Mouse (Mus musculus) midbrain, embryonic 13.5 days (tissue): ENCODE results near the gene Sh3bp5. TPM values are rescaled to one million over a fixed set of nuclear protein-coding genes. Genes with fewer than 3 reads are reported as not detected.

Experiments
- ATAC-seq: fragments of 200-750 bp; cut with Nextera tagmentation; 2 replicates; pipeline ENCODE4 v1.8.0; 2017; ENCODE audit warnings: mild to moderate bottlenecking, moderate TSS enrichment, moderate library complexity
- H3K27ac ChIP-seq: fragments of 300-500 bp; sonication (generic); 2 replicates; pipeline ENCODE4 v1.5.1; 2015; ENCODE audit warnings: inconsistent platforms, mild to moderate bottlenecking, moderate library complexity
- H3K27me3 ChIP-seq: fragments of 300-500 bp; sonication (generic); 2 replicates; pipeline ENCODE4 v1.6.1; 2015; ENCODE audit warnings: mild to moderate bottlenecking, inconsistent platforms
- H3K36me3 ChIP-seq: fragments of 300-500 bp; sonication (generic); 2 replicates; pipeline ENCODE4 v1.6.1; 2015; ENCODE audit warnings: mild to moderate bottlenecking, inconsistent platforms
- H3K4me1 ChIP-seq: fragments of 300-500 bp; sonication (generic); replicated peaks from 2 replicates; pipeline ENCODE4 v1.6.1; 2015; ENCODE audit warnings: inconsistent platforms
- H3K4me2 ChIP-seq: fragments of 300-500 bp; sonication (generic); replicated peaks from 2 replicates; pipeline ENCODE4 v1.6.1; 2015; ENCODE audit warnings: moderate library complexity, mild to moderate bottlenecking, inconsistent platforms
- H3K4me3 ChIP-seq: fragments of 300-500 bp; sonication (generic); replicated peaks from 2 replicates; pipeline ENCODE4 v1.5.1; 2015; ENCODE audit warnings: mild to moderate bottlenecking, inconsistent platforms
- H3K9ac ChIP-seq: fragments of 300-500 bp; sonication (generic); replicated peaks from 2 replicates; pipeline ENCODE4 v1.6.1; 2015; ENCODE audit warnings: mild to moderate bottlenecking, inconsistent platforms
- H3K9me3 ChIP-seq: fragments of 300-500 bp; sonication (generic); 2 replicates; pipeline ENCODE4 v1.6.1; 2016; ENCODE audit warnings: mild to moderate bottlenecking, inconsistent platforms
- WGBS: fragments of 180-500 bp; shearing (Covaris S2); methylation state at CpG from one replicate; pipeline ENCODE4 v1.1.7; 2015; 5-methylcytosine and 5-hydroxymethylcytosine counted together
- polyA plus RNA-seq: library from polyadenylated mRNA; unstranded; fragments of >200 nt; fragmentation: Nextera tagmentation; extraction: Ambion mirVana; gene quantifications from 2 replicates; pipeline ENCODE4 v1.2.1, GENCODE M21; 2015

The Sh3bp5 gene
- polyA plus RNA-seq, 1 experiment from 2014 or later, result 111 TPM

DNA sequence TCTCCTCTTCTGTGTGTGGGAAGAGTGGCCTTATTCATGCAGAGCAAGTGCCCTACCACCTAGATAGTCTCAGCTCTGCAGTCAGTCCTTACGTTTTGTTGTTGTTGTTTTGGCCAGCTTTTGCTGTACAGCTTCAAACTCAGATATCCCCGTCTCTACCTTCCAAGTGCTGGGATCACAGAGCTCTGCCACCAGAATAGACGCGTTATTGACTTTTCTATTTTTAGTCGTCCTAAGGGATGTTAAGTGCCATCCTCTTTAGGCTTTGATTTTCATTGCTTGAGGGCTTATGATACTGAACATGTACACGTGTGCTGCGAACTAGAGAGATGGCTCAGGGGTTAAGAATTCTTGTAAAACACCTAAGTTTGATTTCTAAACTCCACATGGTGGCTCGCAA, 92.6 kb downstream of the Sh3bp5 start:
- H3K27ac ChIP-seq, result no peak overlapping the region
- H3K4me3 ChIP-seq, result no peak overlapping the region
- H3K9ac ChIP-seq, result no peak overlapping the region
- WGBS, result 82% methylated on average over 8 of the region's 8 CpGs
- no peaks in the 10 kb centered on the region for H3K9me3 ChIP-seq
- H3K4me2 ChIP-seq, result no peak overlapping the region
- ATAC-seq, result no peak
- H3K36me3 ChIP-seq, result peaks cover 43% of the 10 kb centered on the region
- peaks cover 7% of the 10 kb centered on the region for H3K4me1 ChIP-seq
- H3K27me3 ChIP-seq, result no peaks in the 10 kb centered on the region

DNA sequence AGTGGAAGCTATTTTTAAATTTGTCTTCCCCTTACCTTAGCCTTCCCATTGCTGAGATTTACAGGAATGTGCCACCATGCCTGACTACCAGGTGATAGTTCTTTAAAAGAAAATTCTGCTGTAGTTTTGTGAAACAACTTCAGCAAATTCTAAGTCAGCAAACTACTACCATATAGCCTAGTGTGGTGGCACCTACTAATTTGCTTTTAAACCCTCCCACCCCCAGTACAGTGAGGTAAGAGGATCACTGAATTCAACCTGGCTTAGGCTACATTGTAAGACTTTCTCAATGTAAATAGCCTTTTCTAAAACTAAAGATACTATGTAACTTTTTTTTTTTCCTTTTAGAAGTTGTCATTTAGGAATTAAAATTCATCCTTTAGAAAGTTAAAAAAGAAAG, 97.9 kb downstream of the Sh3bp5 start:
- H3K9ac ChIP-seq, result peak overlapping the region; percentile 85
- no peak for ATAC-seq

DNA sequence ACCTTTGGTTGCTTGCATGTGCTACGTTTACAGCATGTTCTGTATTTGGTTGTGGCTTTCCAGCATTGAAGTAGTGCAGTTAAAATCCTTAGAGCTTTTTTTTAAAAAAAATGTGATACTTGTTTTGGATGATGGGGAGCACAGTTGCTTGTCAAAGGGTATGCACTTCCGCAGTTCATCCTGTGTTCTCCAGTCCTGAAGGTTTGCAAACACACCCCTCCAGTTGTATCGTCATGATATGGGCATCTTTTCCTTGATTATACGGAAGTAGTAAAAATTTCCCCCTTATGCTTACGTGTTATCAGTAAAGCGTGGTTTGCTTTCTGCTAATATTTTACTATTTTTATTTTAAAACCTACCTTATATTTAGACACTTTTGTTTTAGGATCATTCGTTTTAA, 98.5 kb downstream of the Sh3bp5 start:
- H3K4me3 ChIP-seq, result peak overlapping the region; percentile 91
- peak overlapping the region; percentile 60 for H3K4me2 ChIP-seq
- 53% methylated on average over 7 of the region's 7 CpGs for WGBS
- 0 out of 2 replicates have a peak overlapping the region, but pooled peaks have one; percentile 95 for H3K27ac ChIP-seq
- no peaks in the 10 kb centered on the region; the same call in 1 of the 2 replicates for H3K27me3 ChIP-seq
- peak overlapping the region; percentile 85 for H3K9ac ChIP-seq
- peaks cover 9% of the 10 kb centered on the region for H3K36me3 ChIP-seq
- H3K4me1 ChIP-seq, result peaks cover 24% of the 10 kb centered on the region
- no peak for ATAC-seq
- no peaks in the 10 kb centered on the region for H3K9me3 ChIP-seq

More for the DNA sequence above, 97.9 kb downstream of the Sh3bp5 start:
- no peaks in the 10 kb centered on the region for H3K9me3 ChIP-seq
- peak overlapping the region; percentile 60 for H3K4me2 ChIP-seq
- H3K27me3 ChIP-seq, result no peaks in the 10 kb centered on the region
- H3K27ac ChIP-seq, result no peak overlapping the region
- H3K36me3 ChIP-seq, result peaks cover 10% of the 10 kb centered on the region
- H3K4me1 ChIP-seq, result peaks cover 24% of the 10 kb centered on the region
- H3K4me3 ChIP-seq, result peak overlapping the region; percentile 91

- WGBS, result under 1% methylated on average over 78 of the region's 78 CpGs
- Histone ChIP-seq H3K27ac (peak within 1 kb of the TSS; percentile 95), H3K27me3 (no peaks in the 10 kb centered on the region; the same call in 1 of the 2 replicates)
Measured at GRCm38 (mm10) chr14:31336369-31337155, 99.3 kb downstream of the Sh3bp5 start, which contains the start of gene Capn7. Gene Capn7 (plus strand): TSS chr14:31336638.

DNA sequence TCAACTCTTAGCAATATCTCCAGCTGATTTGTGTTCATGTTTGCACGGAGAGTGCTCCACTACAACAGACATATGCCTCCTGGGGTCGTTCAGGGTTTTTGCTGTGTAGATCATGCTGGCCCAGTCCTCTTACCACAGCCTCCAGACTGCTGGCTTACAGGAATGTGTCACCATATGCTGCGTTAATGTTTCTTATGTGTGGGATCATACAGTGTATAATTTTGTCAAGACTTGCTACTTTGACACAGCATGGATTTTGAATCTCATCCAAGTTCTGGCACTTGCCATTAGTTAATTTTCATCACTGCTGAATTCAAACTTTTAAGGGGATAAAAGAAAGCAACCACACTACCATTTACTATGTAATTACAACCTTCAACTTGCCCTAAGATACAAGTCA, 100.1 kb downstream of the Sh3bp5 start:
- H3K27ac ChIP-seq, result peak overlapping the region; percentile 95
- 0 out of 2 replicates have a peak overlapping the region, but pooled peaks have one; percentile 44 for H3K9ac ChIP-seq
- peak overlapping the region; percentile 60 for H3K4me2 ChIP-seq
- no peaks in the 10 kb centered on the region for H3K9me3 ChIP-seq
- peak overlapping the region; percentile 91 for H3K4me3 ChIP-seq
- H3K4me1 ChIP-seq, result peaks cover 24% of the 10 kb centered on the region
- peaks cover 6% of the 10 kb centered on the region; the same call in 1 of the 2 replicates for H3K36me3 ChIP-seq
- H3K27me3 ChIP-seq, result peaks cover 3% of the 10 kb centered on the region; the same call in 1 of the 2 replicates
- 54% methylated on average over 3 of the region's 3 CpGs for WGBS
- no peak for ATAC-seq

More at GRCm38 (mm10) chr14:31336369-31337155, 99.3 kb downstream of the Sh3bp5 start, which contains the start of gene Capn7:
- H3K4me3 ChIP-seq, result peak within 1 kb of the TSS; percentile 91
- peaks cover 24% of the 10 kb centered on the region for H3K4me1 ChIP-seq
- H3K9me3 ChIP-seq, result no peaks in the 10 kb centered on the region
- peak within 1 kb of the TSS; percentile 85 for H3K9ac ChIP-seq
- H3K4me2 ChIP-seq, result peak within 1 kb of the TSS; percentile 60
- ATAC-seq, result peak; percentile 98
- peaks cover 9% of the 10 kb centered on the region for H3K36me3 ChIP-seq

DNA sequence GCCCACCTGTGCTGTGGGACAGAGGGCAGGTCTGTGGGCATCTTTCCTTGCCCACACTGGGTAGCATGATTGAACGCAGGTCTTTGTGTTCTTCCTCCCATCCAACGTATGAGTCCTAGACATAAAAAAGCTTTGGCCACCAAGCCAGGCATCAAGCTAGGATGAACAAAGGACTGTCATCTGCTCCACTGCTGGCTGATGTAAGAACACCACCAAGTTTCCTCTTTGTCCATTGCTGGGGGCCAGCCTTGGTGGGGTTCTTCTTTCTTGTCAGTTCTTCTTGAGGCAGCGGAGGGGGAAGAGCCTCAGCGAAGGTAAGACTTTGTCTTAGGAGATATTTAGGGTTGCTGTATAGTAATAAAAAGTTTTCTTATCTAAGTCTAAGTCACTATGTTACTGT, 104.9 kb downstream of the Sh3bp5 start:
- Histone ChIP-seq H3K4me2 (no peak overlapping the region), H3K4me3 (no peak overlapping the region), H3K27ac (no peak overlapping the region), H3K9me3 (no peaks in the 10 kb centered on the region), H3K4me1 (peaks cover 5% of the 10 kb centered on the region), H3K36me3 (no peaks in the 10 kb centered on the region), H3K9ac (no peak overlapping the region), H3K27me3 (peaks cover 8% of the 10 kb centered on the region; the same call in 1 of the 2 replicates)
- ATAC-seq, result no peak
- 80% methylated on average over 4 of the region's 4 CpGs for WGBS

DNA sequence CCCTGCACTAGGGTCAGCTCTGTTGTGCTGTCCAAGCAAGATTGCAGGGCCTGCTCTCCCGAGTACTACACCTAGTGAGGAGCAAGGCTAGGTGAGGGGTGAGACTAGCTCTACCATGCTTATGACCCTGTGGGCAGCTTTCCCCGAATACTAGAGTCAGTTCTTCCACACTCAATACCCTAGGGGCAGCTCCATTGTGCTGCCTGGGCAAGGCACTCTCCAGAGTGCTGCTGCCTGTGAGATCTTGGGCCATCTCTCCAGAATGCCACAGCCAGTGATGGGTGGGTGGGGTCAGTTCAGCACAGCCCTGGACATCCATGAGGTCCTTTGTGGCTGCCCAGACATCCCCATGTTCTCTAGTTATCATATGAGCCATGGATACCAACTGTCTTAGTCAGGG, 106.1 kb downstream of the Sh3bp5 start:
- no peak overlapping the region for H3K4me3 ChIP-seq
- no peak overlapping the region for H3K4me2 ChIP-seq
- no peak overlapping the region for H3K27ac ChIP-seq
- no peaks in the 10 kb centered on the region for H3K36me3 ChIP-seq
- no peak overlapping the region for H3K9ac ChIP-seq
- H3K4me1 ChIP-seq, result no peaks in the 10 kb centered on the region
- no peak for ATAC-seq
- peaks cover 8% of the 10 kb centered on the region; the same call in 1 of the 2 replicates for H3K27me3 ChIP-seq
- no peaks in the 10 kb centered on the region for H3K9me3 ChIP-seq
- 43% methylated on average over 2 of the region's 2 CpGs for WGBS

DNA sequence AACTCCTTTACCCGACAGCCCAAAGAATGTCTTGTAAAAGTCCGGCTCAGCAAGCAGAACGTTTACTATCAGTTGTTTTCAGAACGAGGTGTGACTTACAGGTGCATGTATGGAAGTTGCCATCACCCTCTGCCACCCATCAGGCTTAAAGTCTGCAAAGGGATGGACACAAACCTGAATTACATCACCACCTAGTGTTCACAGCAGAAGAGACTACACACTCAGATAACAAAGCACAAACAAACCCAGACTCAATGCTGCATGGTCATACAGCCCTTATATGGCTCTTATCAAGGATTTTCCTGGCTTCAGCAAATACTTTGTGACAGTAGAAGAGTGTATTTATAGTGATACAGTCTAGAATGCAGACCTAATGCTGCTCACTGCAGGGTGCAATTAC, 108.2 kb downstream of the Sh3bp5 start:
- Histone ChIP-seq H3K27ac (no peak overlapping the region), H3K4me2 (no peak overlapping the region), H3K4me1 (peaks cover 7% of the 10 kb centered on the region), H3K9ac (no peak overlapping the region), H3K4me3 (no peak overlapping the region), H3K27me3 (peaks cover 8% of the 10 kb centered on the region; the same call in 1 of the 2 replicates), H3K36me3 (no peaks in the 10 kb centered on the region), H3K9me3 (no peaks in the 10 kb centered on the region)
- WGBS, result 89% methylated on average over 4 of the region's 4 CpGs
- ATAC-seq, result no peak

- H3K27ac ChIP-seq, result no peak overlapping the region
- 92% methylated on average over 1 of the region's 1 CpGs for WGBS
Measured at GRCm38 (mm10) chr14:31327196-31327595, 108.7 kb downstream of the Sh3bp5 start.

DNA sequence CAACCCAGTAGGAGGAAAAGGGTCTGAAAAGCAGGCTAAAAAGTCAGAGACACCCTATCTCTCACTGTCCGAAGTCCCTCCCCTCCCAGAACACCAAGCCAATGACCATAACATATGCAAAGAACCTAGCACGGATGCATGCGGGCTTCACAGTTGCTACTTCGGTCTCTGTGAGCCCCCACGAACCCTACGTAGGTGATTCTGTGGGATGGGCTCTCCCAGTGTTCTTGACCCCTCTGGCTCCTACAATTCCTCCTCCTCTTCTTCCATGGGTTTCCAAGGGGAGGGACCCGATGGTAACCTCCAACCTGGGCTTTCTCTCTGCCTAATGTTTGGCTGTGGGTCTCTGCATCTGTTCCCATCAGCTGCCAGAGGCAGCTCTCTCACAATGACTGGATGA, 109.1 kb downstream of the Sh3bp5 start:
- H3K4me1 ChIP-seq, result peaks cover 7% of the 10 kb centered on the region
- no peak overlapping the region for H3K27ac ChIP-seq
- no peaks in the 10 kb centered on the region for H3K36me3 ChIP-seq
- WGBS, result 87% methylated on average over 7 of the region's 7 CpGs
- H3K27me3 ChIP-seq, result peaks cover 8% of the 10 kb centered on the region; the same call in 1 of the 2 replicates
- no peak overlapping the region for H3K4me3 ChIP-seq
- no peak overlapping the region for H3K4me2 ChIP-seq
- no peak for ATAC-seq
- no peaks in the 10 kb centered on the region for H3K9me3 ChIP-seq
- no peak overlapping the region for H3K9ac ChIP-seq

More at GRCm38 (mm10) chr14:31327196-31327595, 108.7 kb downstream of the Sh3bp5 start:
- Histone ChIP-seq H3K9me3 (no peaks in the 10 kb centered on the region), H3K36me3 (no peaks in the 10 kb centered on the region), H3K27me3 (peaks cover 8% of the 10 kb centered on the region; the same call in 1 of the 2 replicates), H3K4me3 (no peak overlapping the region), H3K4me2 (no peak overlapping the region), H3K9ac (no peak overlapping the region), H3K4me1 (peaks cover 7% of the 10 kb centered on the region)
- ATAC-seq, result no peak

- Histone ChIP-seq H3K4me1 (peaks cover 7% of the 10 kb centered on the region), H3K9me3 (no peaks in the 10 kb centered on the region), H3K27ac (no peak overlapping the region), H3K4me2 (no peak overlapping the region), H3K9ac (no peak overlapping the region), H3K36me3 (no peaks in the 10 kb centered on the region), H3K4me3 (no peak overlapping the region), H3K27me3 (0 out of 2 replicates have a peak, but pooled peaks cover 4% of the 10 kb centered on the region)
- ATAC-seq, result no peak
- 37% methylated on average over 5 of the region's 5 CpGs for WGBS
Measured at GRCm38 (mm10) chr14:31325551-31325950, 110.3 kb downstream of the Sh3bp5 start.

DNA sequence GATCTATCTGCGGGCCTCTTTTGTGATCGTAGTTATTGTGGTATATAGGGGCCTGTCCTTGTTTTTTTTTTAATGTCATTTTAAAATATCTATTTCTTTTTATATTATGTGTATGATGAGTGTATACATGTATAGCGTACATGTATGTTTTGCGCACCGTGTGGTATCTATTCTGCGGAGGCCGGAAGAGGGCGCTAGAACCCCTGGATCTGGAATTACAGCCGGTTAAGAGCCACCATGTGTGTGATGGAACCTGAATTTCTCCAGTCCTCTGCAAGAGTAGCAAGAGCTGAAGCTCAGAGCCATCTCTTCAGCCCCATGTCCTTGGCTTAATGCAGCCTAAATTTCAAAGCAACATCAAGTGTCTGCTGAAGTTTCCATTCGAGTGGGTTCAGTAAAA, 111.0 kb downstream of the Sh3bp5 start:
- peaks cover 7% of the 10 kb centered on the region for H3K4me1 ChIP-seq
- ATAC-seq, result no peak
- H3K4me2 ChIP-seq, result no peak overlapping the region
- no peak overlapping the region for H3K27ac ChIP-seq
- no peaks in the 10 kb centered on the region for H3K9me3 ChIP-seq
- H3K4me3 ChIP-seq, result no peak overlapping the region
- WGBS, result 68% methylated on average over 10 of the region's 10 CpGs
- no peak overlapping the region for H3K9ac ChIP-seq
- H3K27me3 ChIP-seq, result 0 out of 2 replicates have a peak, but pooled peaks cover 4% of the 10 kb centered on the region
- H3K36me3 ChIP-seq, result no peaks in the 10 kb centered on the region
